ENCODE assay signal across 16 mouse cellular contexts in genomic region chr5:113984025-113984740, GRCm38 (mm10). TPM values are rescaled to one million over a fixed set of nuclear protein-coding genes. Genes with fewer than 3 reads are reported as not detected.
DNase-seq lines count a peak whose midpoint lies in the region; ATAC-seq and TF ChIP-seq lines count a peak whose summit lies in the region.
"Had no signal": no experiment of that assay in that cellular context is flagged by ENCODE, and none has a peak within 500 bp of the region (broad histone marks: within the 10 kb centered on the region; RNA-seq: fewer than 3 reads in every experiment).

No protein-coding gene starts in this region.

- H3K4me2 ChIP-seq in stomach, embryonic 15.5 days = no peak overlapping the region
- H3K4me2 ChIP-seq in forebrain, embryonic 15.5 days (replicated peaks) = no peak overlapping the region

- H3K9me3 ChIP-seq in stomach, embryonic 15.5 days = no peaks in the 10 kb centered on the region
- H3K9me3 ChIP-seq in forebrain, embryonic 15.5 days = no peaks in the 10 kb centered on the region
- H3K9me3 ChIP-seq: forebrain, embryonic 10.5 days had no signal

- H3K4me3 ChIP-seq in liver, adult 2 months (ENCODE audit: insufficient read depth, low read depth, low read length) = no peak overlapping the region
- no peak overlapping the region for H3K4me3 ChIP-seq in stomach, embryonic 15.5 days (replicated peaks)
- no peak overlapping the region for H3K4me3 ChIP-seq in forebrain, embryonic 15.5 days
- H3K4me3 ChIP-seq: forebrain, embryonic 10.5 days had no signal

- H3K27me3 ChIP-seq in liver, adult 2 months (ENCODE audit: control insufficient read depth, insufficient read depth, low read length) = no peaks in the 10 kb centered on the region
- no peaks in the 10 kb centered on the region for H3K27me3 ChIP-seq in stomach, embryonic 15.5 days (replicated peaks)
- H3K27me3 ChIP-seq in forebrain, embryonic 15.5 days = no peaks in the 10 kb centered on the region

- H3K36me3 ChIP-seq in liver, adult 2 months (ENCODE audit: control insufficient read depth, insufficient read depth, low read length) = no peaks in the 10 kb centered on the region
- peaks cover 3% of the 10 kb centered on the region; the same call in 1 of the 2 replicates for H3K36me3 ChIP-seq in stomach, embryonic 15.5 days
- H3K36me3 ChIP-seq in forebrain, embryonic 15.5 days = peaks cover 4% of the 10 kb centered on the region; the same call in 1 of the 2 replicates

- no peak overlapping the region for H3K9ac ChIP-seq in liver, adult 2 months (ENCODE audit: low read depth, low read length)
- no peak overlapping the region for H3K9ac ChIP-seq in stomach, embryonic 15.5 days
- no peak overlapping the region for H3K9ac ChIP-seq in forebrain, embryonic 15.5 days (replicated peaks)

- peaks cover 20% of the 10 kb centered on the region; the same call in 1 of the 2 replicates for H3K79me2 ChIP-seq in liver, adult 2 months (ENCODE audit: control insufficient read depth, insufficient read depth, low read length)

- no peak for TF ChIP-seq CTCF in liver, adult 2 months (IDR thresholded peaks at IDR 0.05; ENCODE audit: low read depth, low read length)

- WGBS in liver, adult 2 months = 59% methylated on average over 13 of the region's 13 CpGs
- WGBS in stomach, embryonic 15.5 days = 71% methylated on average over 13 of the region's 13 CpGs
- 89% methylated on average over 13 of the region's 13 CpGs for WGBS in forebrain, embryonic 15.5 days

- no peak overlapping the region for H3K27ac ChIP-seq in liver, adult 2 months (replicated peaks; ENCODE audit: insufficient read depth, low read depth, low read length)
- H3K27ac ChIP-seq in stomach, embryonic 15.5 days = no peak overlapping the region
- no peak overlapping the region for H3K27ac ChIP-seq in forebrain, embryonic 15.5 days (replicated peaks)
- H3K27ac ChIP-seq: forebrain, embryonic 10.5 days; hindbrain, postnatal 0 days had no signal

- peak; percentile 83 for ATAC-seq in stomach, embryonic 15.5 days (ENCODE audit: insufficient read depth, low FRiP score, low read depth)
- ATAC-seq in forebrain, embryonic 15.5 days (replicated peaks) = no peak
- ATAC-seq: hindbrain, postnatal 0 days had no signal

- peaks cover 21% of the 10 kb centered on the region for H3K4me1 ChIP-seq in liver, adult 2 months (ENCODE audit: control insufficient read depth, insufficient read depth, low read length)
- peaks cover 20% of the 10 kb centered on the region for H3K4me1 ChIP-seq in stomach, embryonic 15.5 days
- peaks cover 9% of the 10 kb centered on the region; the same call in 1 of the 2 replicates for H3K4me1 ChIP-seq in forebrain, embryonic 15.5 days

- intact Hi-C loops in heart, postnatal 10 days (cut with DNase I) = no loop called here

- no peak for TF ChIP-seq POLR2A in liver, adult 2 months (IDR thresholded peaks at IDR 0.05; ENCODE audit: extremely low read depth, insufficient read depth, low read length)

- peak; percentile 91 for DNase-seq in heart, adult 11 months
- no peak for DNase-seq in heart, postnatal 10 days
- peak; percentile 54 to 67 for DNase-seq in spleen, postnatal 10 days (ENCODE audit: low spot score in 2 of 2)
- no peak for DNase-seq in spleen, adult 18-20 months
- peak; percentile 19 for DNase-seq in liver, adult 2 months (ENCODE audit: extremely low read depth, low read depth, low spot score)
- DNase-seq in layer of hippocampus, adult 9-11 months = no peak
- DNase-seq: adrenal gland, postnatal 36 days; cerebellum, adult 8-10 months; kidney, postnatal 10 days; lung, adult 2 months; right cerebral cortex, postnatal 14 days had no signal

RNA-seq across cellular contexts. Expression of gene Ssh1, which starts 9.5 kb away (rescaled TPM):
- 10 to 100 TPM; 18.6 to 20.3 TPM for total RNA-seq in heart, postnatal 10 days (2021)
- 1.6 and 3.3 TPM in 2 replicates for total RNA-seq in liver, adult 2 months (2014; rRNA removed)
- polyA plus RNA-seq in liver, adult 2 months (2012; rRNA removed) = 5.0 and 5.5 TPM in 2 replicates
- polyA plus RNA-seq in stomach, embryonic 15.5 days (2015; fragmentation: Nextera tagmentation; extraction: Ambion mirVana) = 13.3 and 13.7 TPM in 2 replicates
- 12.8 and 13.8 TPM in 2 replicates for polyA plus RNA-seq in forebrain, embryonic 15.5 days (2015; fragmentation: Nextera tagmentation; extraction: Ambion mirVana)

RNA-seq across cellular contexts. Expression of gene Dao, which starts 19.3 kb away (rescaled TPM):
- not detected for total RNA-seq in heart, postnatal 10 days (2021)
- not detected in 2 replicates for total RNA-seq in liver, adult 2 months (2014; rRNA removed)
- polyA plus RNA-seq in liver, adult 2 months (2012; rRNA removed) = not detected in 2 replicates
- polyA plus RNA-seq in stomach, embryonic 15.5 days (2015; fragmentation: Nextera tagmentation; extraction: Ambion mirVana) = 3.4 and 5.0 TPM in 2 replicates
- polyA plus RNA-seq in forebrain, embryonic 15.5 days (2015; fragmentation: Nextera tagmentation; extraction: Ambion mirVana) = not detected in 2 replicates
- total RNA-seq: adrenal gland, postnatal 36 days; heart, adult 18-20 months had no signal
- polyA plus RNA-seq: forebrain, embryonic 10.5 days had no signal

Comparison
In these comparisons a context has a peak if more than half of its experiments do, and no peak if none do; other contexts are left out.
1. DNase-seq: peak in heart, adult 11 months (single experiment), spleen, postnatal 10 days (2 of 2) and liver, adult 2 months (single experiment); none in heart, postnatal 10 days (0 of 2), spleen, adult 18-20 months (0 of 2) and layer of hippocampus, adult 9-11 months (single experiment).